In genomic region chr15:94025996-94026696, GRCm38 (mm10) we compare ENCODE assay signal across 10 mouse cellular contexts.
A peak's percentile ranks its signal among the peaks of the same experiment; 100 is the strongest.
DNase-seq lines count a peak whose midpoint lies in the region; ATAC-seq and TF ChIP-seq lines count a peak whose summit lies in the region.
"Had no signal": no experiment of that assay in that cellular context is flagged by ENCODE, and none has a peak within 500 bp of the region (broad histone marks: within the 10 kb centered on the region; RNA-seq: fewer than 3 reads in every experiment).

No protein-coding gene starts in this region.

- H3K27ac ChIP-seq in kidney, embryonic 16.5 days (ENCODE audit: low read length): peak overlapping the region; percentile 90
- peak overlapping the region; percentile 95 for H3K27ac ChIP-seq in embryonic facial prominence, embryonic 13.5 days
- 0 out of 2 replicates have a peak overlapping the region, but pooled peaks have one; percentile 81 for H3K27ac ChIP-seq in limb, embryonic 13.5 days
- H3K27ac ChIP-seq in hindbrain, postnatal 0 days: no peak overlapping the region
- H3K27ac ChIP-seq: forebrain, embryonic 12.5 days; liver, embryonic 14.5 days had no signal

- TF ChIP-seq CTCF in hindbrain, postnatal 0 days (IDR thresholded peaks at IDR 0.05; ENCODE audit: low read depth): no peak

- ATAC-seq in kidney, embryonic 16.5 days (ENCODE audit: low FRiP score, low TSS enrichment): peak; percentile 63
- no peak for ATAC-seq in embryonic facial prominence, embryonic 13.5 days (ENCODE audit: insufficient number of reproducible peaks, insufficient read depth, low FRiP score, low TSS enrichment, low read depth)
- ATAC-seq in limb, embryonic 13.5 days (ENCODE audit: low FRiP score, low read depth): 0 out of 2 replicates have a peak, but pooled peaks have one; percentile 8
- no peak for ATAC-seq in hindbrain, postnatal 0 days

- H3K9me3 ChIP-seq in kidney, embryonic 16.5 days (ENCODE audit: low read length): no peaks in the 10 kb centered on the region; the same call in 1 of the 2 replicates
- H3K9me3 ChIP-seq in embryonic facial prominence, embryonic 13.5 days: no peaks in the 10 kb centered on the region
- H3K9me3 ChIP-seq in limb, embryonic 13.5 days: no peaks in the 10 kb centered on the region
- H3K9me3 ChIP-seq in hindbrain, postnatal 0 days (ENCODE audit: low read length): no peaks in the 10 kb centered on the region
- H3K9me3 ChIP-seq: forebrain, embryonic 12.5 days had no signal

- no peak overlapping the region for H3K4me2 ChIP-seq in kidney, embryonic 16.5 days (replicated peaks; ENCODE audit: low read depth, low read length)
- H3K4me2 ChIP-seq in embryonic facial prominence, embryonic 13.5 days: no peak overlapping the region
- H3K4me2 ChIP-seq in limb, embryonic 13.5 days (replicated peaks): no peak overlapping the region
- no peak overlapping the region for H3K4me2 ChIP-seq in hindbrain, postnatal 0 days (ENCODE audit: low read depth, low read length)
- H3K4me2 ChIP-seq: forebrain, embryonic 12.5 days had no signal

- no peaks in the 10 kb centered on the region for H3K27me3 ChIP-seq in kidney, embryonic 16.5 days (ENCODE audit: insufficient read depth, low read length)
- H3K27me3 ChIP-seq in embryonic facial prominence, embryonic 13.5 days: no peaks in the 10 kb centered on the region
- H3K27me3 ChIP-seq in limb, embryonic 13.5 days: no peaks in the 10 kb centered on the region
- no peaks in the 10 kb centered on the region for H3K27me3 ChIP-seq in hindbrain, postnatal 0 days (ENCODE audit: insufficient read depth, low read length)
- H3K27me3 ChIP-seq: forebrain, embryonic 12.5 days had no signal

- peaks cover 2% of the 10 kb centered on the region for H3K4me1 ChIP-seq in kidney, embryonic 16.5 days (ENCODE audit: insufficient read depth, low read length)
- H3K4me1 ChIP-seq in embryonic facial prominence, embryonic 13.5 days: peaks cover 23% of the 10 kb centered on the region
- peaks cover 29% of the 10 kb centered on the region for H3K4me1 ChIP-seq in limb, embryonic 13.5 days
- no peaks in the 10 kb centered on the region for H3K4me1 ChIP-seq in hindbrain, postnatal 0 days (ENCODE audit: insufficient read depth, low read length)

- H3K36me3 ChIP-seq in kidney, embryonic 16.5 days (ENCODE audit: insufficient read depth, low read length): no peaks in the 10 kb centered on the region
- H3K36me3 ChIP-seq in embryonic facial prominence, embryonic 13.5 days: no peaks in the 10 kb centered on the region
- H3K36me3 ChIP-seq in limb, embryonic 13.5 days: no peaks in the 10 kb centered on the region
- no peaks in the 10 kb centered on the region for H3K36me3 ChIP-seq in hindbrain, postnatal 0 days (ENCODE audit: insufficient read depth, low read length)
- H3K36me3 ChIP-seq: forebrain, embryonic 12.5 days had no signal

- no peak overlapping the region for H3K9ac ChIP-seq in kidney, embryonic 16.5 days (replicated peaks; ENCODE audit: low read length)
- H3K9ac ChIP-seq in embryonic facial prominence, embryonic 13.5 days: no peak overlapping the region
- no peak overlapping the region for H3K9ac ChIP-seq in limb, embryonic 13.5 days
- H3K9ac ChIP-seq in hindbrain, postnatal 0 days (replicated peaks; ENCODE audit: low read length): no peak overlapping the region
- H3K9ac ChIP-seq: forebrain, embryonic 12.5 days; liver, embryonic 14.5 days had no signal

- DNase-seq in adrenal gland, postnatal 10 days: peak; percentile 20
- DNase-seq in adrenal gland, postnatal 4 days (ENCODE audit: low spot score in 2 of 2): no peak
- no peak for DNase-seq in kidney, adult 8-10 months
- no peak for DNase-seq in ovary, postnatal 10 days (ENCODE audit: low spot score)
- DNase-seq in hindbrain, postnatal 0 days (ENCODE audit: low spot score): no peak

- 57% methylated on average over 16 of the region's 16 CpGs for WGBS in kidney, embryonic 16.5 days
- WGBS in embryonic facial prominence, embryonic 13.5 days: 26% methylated on average over 16 of the region's 16 CpGs
- 27% methylated on average over 16 of the region's 16 CpGs for WGBS in limb, embryonic 13.5 days
- 54% methylated on average over 16 of the region's 16 CpGs for WGBS in hindbrain, postnatal 0 days

- no peak overlapping the region for H3K4me3 ChIP-seq in kidney, embryonic 16.5 days (ENCODE audit: low read length)
- H3K4me3 ChIP-seq in embryonic facial prominence, embryonic 13.5 days: no peak overlapping the region
- no peak overlapping the region for H3K4me3 ChIP-seq in limb, embryonic 13.5 days
- no peak overlapping the region for H3K4me3 ChIP-seq in hindbrain, postnatal 0 days (ENCODE audit: low read length)
- H3K4me3 ChIP-seq: forebrain, embryonic 12.5 days had no signal

Comparison
In these comparisons a context has a peak if more than half of its experiments do, and no peak if none do; other contexts are left out.
1. ATAC-seq: peak in kidney, embryonic 16.5 days (single experiment) and limb, embryonic 13.5 days (single experiment); none in embryonic facial prominence, embryonic 13.5 days (single experiment) and hindbrain, postnatal 0 days (single experiment).